Comparison of ENCODE assay signal across 8 mouse cellular contexts in the genomic region with DNA sequence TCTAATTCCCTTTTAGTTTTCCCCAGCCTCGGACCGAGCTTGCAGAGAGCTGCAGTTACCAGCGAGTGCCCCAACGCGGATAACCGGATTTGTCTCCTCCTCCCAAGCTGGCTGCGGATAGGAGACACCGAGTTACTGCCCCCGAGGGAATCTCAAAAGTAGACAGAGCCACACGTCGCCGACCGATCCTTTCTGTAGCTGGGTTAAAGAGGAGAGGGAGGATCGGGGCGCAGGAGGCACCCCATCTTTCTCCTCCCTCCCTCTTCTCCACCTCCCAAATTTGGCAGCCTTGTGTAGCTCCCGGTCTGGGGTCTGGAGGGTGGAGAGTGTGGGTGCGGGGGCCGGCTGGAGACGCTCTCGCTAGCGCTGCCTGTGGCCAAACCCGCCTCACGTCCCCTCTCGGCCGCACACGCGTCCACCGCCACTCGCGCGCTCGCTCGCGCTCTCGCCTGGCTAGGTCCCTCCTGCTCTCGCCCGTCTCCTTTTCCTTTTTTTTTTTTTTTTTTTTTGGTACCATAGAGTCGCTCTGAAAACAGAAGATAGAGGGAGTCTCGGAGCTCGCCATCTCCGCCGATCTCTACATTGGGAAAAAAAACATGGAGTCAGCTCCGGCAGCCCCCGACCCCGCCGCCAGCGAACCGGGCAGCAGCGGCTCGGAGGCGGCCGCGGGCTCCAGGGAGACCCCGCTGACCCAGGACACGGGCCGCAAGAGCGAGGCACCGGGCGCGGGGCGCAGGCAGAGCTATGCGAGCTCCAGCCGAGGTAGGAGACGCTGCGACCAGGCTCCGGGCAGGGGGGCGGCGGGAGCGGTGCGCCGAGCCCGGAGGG. TPM values are rescaled to one million over a fixed set of nuclear protein-coding genes. Genes with fewer than 3 reads are reported as not detected.
DNase-seq lines count a peak whose midpoint lies in the region; ATAC-seq and TF ChIP-seq lines count a peak whose summit lies in the region.

A gene (plus strand): TSS at position 576 of the 828 bp plus-strand sequence.

- ATAC-seq in hindbrain, postnatal 0 days: peak; percentile 92

- peak within 1 kb of the TSS; percentile 89 for H3K4me3 ChIP-seq in hindbrain, postnatal 0 days (ENCODE audit: low read length)

- under 1% methylated on average over 70 of the region's 72 CpGs for WGBS in hindbrain, postnatal 0 days

- peak; percentile 61 for TF ChIP-seq CTCF in hindbrain, postnatal 0 days (IDR thresholded peaks at IDR 0.05; ENCODE audit: low read depth)

- peak within 1 kb of the TSS; percentile 76 for H3K4me2 ChIP-seq in hindbrain, postnatal 0 days (ENCODE audit: low read depth, low read length)

- H3K27ac ChIP-seq in hindbrain, postnatal 0 days: peak within 1 kb of the TSS; percentile 95

- H3K36me3 ChIP-seq in hindbrain, postnatal 0 days (ENCODE audit: insufficient read depth, low read length): no peaks in the 10 kb centered on the region

- intact Hi-C loops in gastrocnemius, postnatal 14 days (cut with DNase I; ENCODE audit: low total_unique reads): no loop called here

- peak; percentile 87 for DNase-seq in adrenal gland, postnatal 14 days
- DNase-seq in embryo, embryonic 10.5 days (ENCODE audit: low spot score): peak; percentile 80
- peak; percentile 73 for DNase-seq in gastrocnemius, postnatal 14 days
- peak; percentile 92 for DNase-seq in hindbrain, postnatal 0 days (ENCODE audit: low spot score)
- DNase-seq in left cerebral cortex, adult 8-10 months (ENCODE audit: low spot score in 2 of 2): peak; percentile 51 to 56
- DNase-seq in lung, postnatal 4 days: peak; percentile 61 to 84
- peak; percentile 70 for DNase-seq in skeletal muscle tissue, adult 2 months (ENCODE audit: low read depth, low spot score)
- DNase-seq in thymus, adult 18-20 months: no peak

- no peaks in the 10 kb centered on the region for H3K9me3 ChIP-seq in hindbrain, postnatal 0 days (ENCODE audit: low read length)

- H3K27me3 ChIP-seq in hindbrain, postnatal 0 days (ENCODE audit: insufficient read depth, low read length): no peaks in the 10 kb centered on the region

- H3K9ac ChIP-seq in hindbrain, postnatal 0 days (replicated peaks; ENCODE audit: low read length): peak within 1 kb of the TSS; percentile 78

- H3K4me1 ChIP-seq in hindbrain, postnatal 0 days (ENCODE audit: insufficient read depth, low read length): no peaks in the 10 kb centered on the region

RNA-seq across cellular contexts. Expression of the gene that starts here (rescaled TPM):
- 50.1 and 56.5 TPM in 2 replicates for total RNA-seq in adrenal gland, postnatal 14 days (2021)
- total RNA-seq in gastrocnemius, postnatal 14 days (2021): 10 to 100 TPM; 46.0 to 53.4 TPM
- 27.5 and 30.0 TPM in 2 replicates for total RNA-seq in hindbrain, postnatal 0 days (2014; rRNA removed)
- 57.2 and 59.4 TPM in 2 replicates for polyA plus RNA-seq in hindbrain, postnatal 0 days (2015; fragmentation: Nextera tagmentation; extraction: Ambion mirVana)
- 10 to 100 TPM; 63.5 to 74.1 (median 72.9) TPM for total RNA-seq in left cerebral cortex, adult 8-10 months (2022)

Comparison
In these comparisons a context has a peak if more than half of its experiments do, and no peak if none do; other contexts are left out.
1. DNase-seq: peak in adrenal gland, postnatal 14 days (single experiment), embryo, embryonic 10.5 days (single experiment), gastrocnemius, postnatal 14 days (single experiment), hindbrain, postnatal 0 days (single experiment), left cerebral cortex, adult 8-10 months (2 of 2), lung, postnatal 4 days (2 of 2) and skeletal muscle tissue, adult 2 months (single experiment); none in thymus, adult 18-20 months (0 of 2).